Mouse (Mus musculus): ENCODE data around the gene Trhr2.

Trhr2 gene

GRCm38 (mm10) chr8:122354157-122354556, 6.4 kb downstream of the Trhr2 start:
- in situ Hi-C loops (cut with MboI) = no loop called here

DNA sequence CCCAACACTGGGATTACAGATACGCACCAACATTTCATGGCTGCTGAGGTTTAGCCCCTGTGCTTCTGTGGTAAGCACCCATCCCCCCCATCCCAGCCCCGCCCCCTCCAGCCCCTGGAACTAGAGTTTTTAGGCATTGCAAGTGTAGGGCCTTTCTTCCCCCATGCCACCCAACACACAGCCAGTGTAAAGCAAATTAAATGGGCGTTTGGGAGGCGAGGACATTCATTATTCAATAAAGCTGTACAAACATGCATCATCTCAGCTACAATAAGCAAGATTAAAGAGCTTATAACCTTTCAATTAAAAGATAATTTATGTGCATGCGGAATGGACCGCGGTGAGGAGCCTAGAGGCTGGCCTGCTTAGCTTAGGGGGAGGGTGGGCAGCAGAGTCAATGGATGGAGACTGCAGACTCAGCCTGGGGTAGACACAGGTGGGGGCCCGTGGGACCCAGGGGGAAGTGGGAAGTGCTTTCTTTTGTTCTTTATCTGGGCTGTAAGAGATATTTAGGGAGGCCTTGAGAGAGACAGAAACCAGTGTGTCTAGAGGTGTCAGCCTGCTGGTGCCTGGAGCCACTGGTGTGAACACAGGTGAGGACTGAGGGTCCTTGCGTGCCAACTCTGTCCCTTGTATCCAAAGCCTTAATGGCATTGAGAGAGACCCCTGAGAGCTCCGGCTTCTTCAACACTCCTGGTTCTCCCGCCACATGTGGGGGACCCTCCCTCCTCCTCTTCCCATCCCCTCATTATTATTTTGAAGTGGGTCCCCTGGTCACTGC, 10.0 kb downstream of the Trhr2 start:
- in situ Hi-C loops (cut with MboI) = no loop called here

GRCm38 (mm10) chr8:122349357-122350297, 10.9 kb downstream of the Trhr2 start:
- in situ Hi-C loops (cut with MboI) = no loop called here

DNA sequence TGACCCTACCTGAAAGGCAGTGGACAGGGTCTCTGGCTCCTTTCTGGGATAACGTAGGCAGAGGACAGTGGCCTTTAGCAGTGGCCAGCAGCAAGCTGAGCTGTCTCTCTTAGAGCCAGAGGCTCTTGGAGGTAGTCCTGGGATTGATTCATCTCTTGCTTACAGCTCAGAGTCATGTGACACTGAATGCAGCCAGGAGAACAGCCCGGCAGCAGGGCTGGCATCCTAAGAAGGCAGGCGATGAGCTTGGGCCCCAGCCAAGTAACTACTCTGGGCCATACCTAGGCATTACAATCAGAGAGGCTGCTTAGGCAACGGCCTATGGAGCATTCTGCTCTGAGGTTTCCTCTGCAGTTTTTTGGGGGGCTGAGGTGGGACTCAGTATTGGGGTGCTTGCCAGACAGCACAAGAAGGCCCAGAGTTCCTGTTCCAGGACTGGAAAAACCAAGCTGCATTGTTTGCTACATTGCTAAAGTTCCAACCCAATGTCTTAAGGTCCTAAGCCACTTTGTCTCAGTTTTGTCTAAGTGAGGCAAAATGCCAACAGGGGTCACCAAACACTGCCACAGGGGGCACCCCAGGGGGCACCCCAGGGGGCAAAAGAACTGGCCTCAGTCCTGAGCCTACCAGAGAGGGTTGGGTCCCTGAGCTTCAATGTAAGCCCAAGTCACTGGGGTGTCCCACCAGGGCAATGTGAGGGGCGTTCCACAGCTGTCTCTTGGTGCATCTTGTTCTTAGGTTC, 12.6 kb downstream of the Trhr2 start:
- in situ Hi-C loops (cut with MboI) = no loop called here

- in situ Hi-C loops (cut with MboI) = no loop called here
Measured at GRCm38 (mm10) chr8:122345181-122346095, 15.1 kb downstream of the Trhr2 start.

DNA sequence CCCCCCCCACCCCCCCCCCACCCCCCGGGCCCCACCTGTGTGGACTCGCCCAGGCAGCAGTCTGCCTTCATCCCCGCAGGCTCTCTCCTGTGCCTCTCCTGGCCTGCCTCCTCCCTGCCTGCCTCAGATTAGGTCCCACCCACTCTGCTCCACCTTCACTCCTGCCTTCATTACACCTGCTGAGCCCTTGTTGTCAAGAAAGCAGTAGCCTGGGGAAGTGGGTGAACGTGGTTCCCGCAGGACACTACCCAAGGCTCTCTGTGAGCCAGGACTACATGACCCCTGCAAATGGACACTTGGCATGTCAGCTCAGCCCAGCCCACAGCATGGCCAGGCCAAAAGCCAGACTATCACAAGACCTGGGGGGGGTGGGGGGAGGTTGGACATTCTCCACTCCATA, 16.3 kb downstream of the Trhr2 start:
- in situ Hi-C loops (cut with MboI) = no loop called here

GRCm38 (mm10) chr8:122343758-122344157, 16.8 kb downstream of the Trhr2 start:
- in situ Hi-C loops (cut with MboI) = no loop called here

DNA sequence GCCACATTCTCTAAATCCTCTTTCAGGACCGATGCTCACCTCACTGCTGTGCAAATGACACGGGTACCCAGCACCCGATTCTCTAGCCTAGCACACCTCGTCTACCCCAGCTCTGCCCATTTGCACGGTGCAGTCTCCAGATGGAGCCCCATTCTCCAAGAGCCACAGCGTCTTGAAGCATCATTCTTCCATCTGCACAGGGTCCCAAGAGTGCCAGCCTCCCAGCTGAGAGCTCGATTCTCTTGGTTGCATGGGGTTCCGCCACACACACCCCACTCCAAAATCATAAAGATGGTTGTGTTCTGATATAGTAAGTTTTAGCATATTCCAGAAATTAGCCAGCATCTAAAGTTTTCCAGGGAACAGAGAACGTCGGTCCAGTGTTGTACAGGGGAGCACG, 17.2 kb downstream of the Trhr2 start:
- in situ Hi-C loops (cut with MboI) = no loop called here

- in situ Hi-C loops (cut with MboI) = no loop called here
Measured at GRCm38 (mm10) chr8:122342806-122343209, 17.7 kb downstream of the Trhr2 start.

DNA sequence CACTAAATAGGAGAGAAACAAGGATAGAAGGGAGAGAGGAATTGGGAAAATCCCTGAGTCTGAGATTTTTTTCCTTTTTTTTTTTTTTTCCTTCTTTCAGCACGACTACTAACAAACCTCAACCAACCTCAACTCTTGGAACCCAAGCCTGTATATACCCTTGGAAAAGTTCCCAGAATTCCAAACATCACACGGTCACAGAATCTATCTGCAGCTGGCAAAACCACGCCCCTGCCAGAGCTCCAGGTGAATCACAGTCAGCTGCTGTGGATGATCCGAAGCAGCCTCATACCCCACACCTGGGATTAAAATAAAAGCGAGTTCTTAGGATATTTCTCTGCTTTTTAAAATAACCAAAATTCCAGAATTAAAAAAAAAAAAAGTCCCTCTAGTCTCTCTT, 18.2 kb downstream of the Trhr2 start:
- in situ Hi-C loops (cut with MboI) = no loop called here

DNA sequence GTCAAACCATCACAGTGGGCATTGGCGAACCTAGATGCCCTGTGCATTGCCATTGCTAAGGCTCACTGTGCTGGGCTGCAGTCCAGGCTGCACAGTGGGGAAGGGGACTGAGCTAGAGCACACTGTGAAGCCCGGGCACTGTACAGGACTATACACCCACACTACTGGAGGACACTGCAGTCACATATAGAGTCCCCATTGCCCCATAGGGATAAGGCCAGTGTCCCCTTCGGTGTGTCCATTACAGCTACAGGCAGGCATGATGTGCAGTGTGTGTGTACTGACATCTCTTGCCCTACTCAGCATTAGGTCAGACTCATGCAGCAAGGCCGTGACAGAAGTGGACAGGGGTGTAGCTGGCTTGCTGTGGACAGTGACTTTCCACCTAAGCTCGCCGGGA, 18.8 kb downstream of the Trhr2 start:
- in situ Hi-C loops (cut with MboI) = no loop called here

GRCm38 (mm10) chr8:122340761-122341160, 19.8 kb downstream of the Trhr2 start:
- in situ Hi-C loops (cut with MboI) = no loop called here

DNA sequence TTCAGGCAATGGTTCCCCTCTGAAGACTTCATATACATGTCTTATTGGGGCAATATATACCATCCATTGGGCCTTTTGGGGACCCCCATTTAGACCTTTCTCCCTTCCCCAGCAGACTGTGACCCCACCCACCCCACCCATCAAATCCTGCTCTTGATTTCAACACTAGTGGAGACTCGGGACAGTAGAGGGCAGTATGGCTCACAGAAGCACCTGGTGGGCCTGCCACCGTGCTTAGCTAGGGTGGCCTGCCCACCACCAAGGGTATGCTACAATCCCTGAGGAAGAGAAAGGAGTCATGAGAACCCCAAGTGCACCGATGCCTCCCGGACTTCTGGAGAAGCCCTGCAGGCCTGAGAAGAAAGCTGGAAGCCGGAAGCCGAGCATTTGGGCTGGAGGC, 21.7 kb downstream of the Trhr2 start:
- in situ Hi-C loops (cut with MboI) = no loop called here

DNA sequence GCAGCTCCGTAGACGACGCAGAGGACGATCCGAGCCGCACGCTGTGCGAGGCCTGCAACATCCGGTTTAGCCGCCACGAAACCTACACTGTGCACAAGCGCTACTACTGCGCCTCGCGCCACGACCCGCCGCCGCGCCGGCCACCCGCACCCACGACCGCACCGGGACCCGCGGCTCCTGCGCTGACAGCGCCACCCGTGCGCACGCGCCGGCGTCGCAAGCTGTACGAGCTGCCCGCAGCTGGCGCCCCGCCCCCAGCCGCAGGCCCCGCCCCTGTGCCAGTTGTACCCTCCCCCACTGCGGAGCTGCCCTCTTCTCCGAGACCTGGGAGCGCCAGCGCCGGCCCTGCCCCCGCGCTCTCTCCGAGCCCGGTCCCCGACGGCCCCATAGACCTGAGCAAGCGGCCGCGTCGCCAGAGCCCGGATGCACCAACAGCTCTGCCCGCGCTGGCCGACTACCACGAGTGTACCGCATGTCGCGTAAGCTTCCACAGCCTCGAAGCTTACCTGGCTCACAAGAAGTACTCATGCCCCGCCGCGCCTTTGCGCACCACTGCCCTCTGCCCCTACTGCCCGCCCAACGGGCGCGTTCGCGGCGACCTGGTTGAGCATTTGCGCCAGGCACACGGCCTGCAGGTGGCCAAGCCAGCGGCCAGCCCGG, 24.2 kb downstream of the Trhr2 start:
- in situ Hi-C loops (cut with MboI) = no loop called here

DNA sequence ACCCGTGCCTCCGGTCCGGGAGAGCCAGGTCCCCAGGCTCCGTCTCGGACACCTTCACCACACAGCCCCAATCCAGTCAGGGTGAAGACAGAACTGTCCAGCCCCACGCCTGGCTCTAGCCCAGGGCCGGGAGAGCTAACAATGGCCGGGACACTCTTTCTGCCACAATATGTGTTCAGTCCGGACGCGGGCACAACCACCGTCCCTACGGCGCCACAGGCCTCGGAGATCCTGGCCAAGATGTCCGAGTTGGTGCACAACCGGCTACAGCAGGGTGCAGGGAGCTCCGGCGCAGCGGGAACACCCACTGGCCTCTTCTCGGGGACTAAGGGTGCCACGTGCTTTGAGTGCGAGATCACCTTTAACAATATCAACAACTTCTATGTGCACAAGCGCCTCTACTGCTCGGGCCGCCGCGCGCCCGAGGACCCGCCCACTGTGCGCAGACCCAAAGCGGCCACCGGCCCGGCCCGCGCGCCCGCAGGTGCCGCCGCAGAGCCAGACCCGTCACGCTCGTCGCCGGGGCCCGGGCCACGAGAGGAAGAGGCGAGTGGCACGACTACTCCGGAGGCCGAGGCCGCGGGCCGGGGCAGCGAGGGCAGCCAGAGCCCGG, 24.8 kb downstream of the Trhr2 start:
- in situ Hi-C loops (cut with MboI) = no loop called here

GRCm38 (mm10) chr8:122334791-122335490, 25.6 kb downstream of the Trhr2 start:
- in situ Hi-C loops (cut with MboI) = no loop called here

GRCm38 (mm10) chr8:122333531-122333930, 27.0 kb downstream of the Trhr2 start:
- in situ Hi-C loops (cut with MboI) = no loop called here

DNA sequence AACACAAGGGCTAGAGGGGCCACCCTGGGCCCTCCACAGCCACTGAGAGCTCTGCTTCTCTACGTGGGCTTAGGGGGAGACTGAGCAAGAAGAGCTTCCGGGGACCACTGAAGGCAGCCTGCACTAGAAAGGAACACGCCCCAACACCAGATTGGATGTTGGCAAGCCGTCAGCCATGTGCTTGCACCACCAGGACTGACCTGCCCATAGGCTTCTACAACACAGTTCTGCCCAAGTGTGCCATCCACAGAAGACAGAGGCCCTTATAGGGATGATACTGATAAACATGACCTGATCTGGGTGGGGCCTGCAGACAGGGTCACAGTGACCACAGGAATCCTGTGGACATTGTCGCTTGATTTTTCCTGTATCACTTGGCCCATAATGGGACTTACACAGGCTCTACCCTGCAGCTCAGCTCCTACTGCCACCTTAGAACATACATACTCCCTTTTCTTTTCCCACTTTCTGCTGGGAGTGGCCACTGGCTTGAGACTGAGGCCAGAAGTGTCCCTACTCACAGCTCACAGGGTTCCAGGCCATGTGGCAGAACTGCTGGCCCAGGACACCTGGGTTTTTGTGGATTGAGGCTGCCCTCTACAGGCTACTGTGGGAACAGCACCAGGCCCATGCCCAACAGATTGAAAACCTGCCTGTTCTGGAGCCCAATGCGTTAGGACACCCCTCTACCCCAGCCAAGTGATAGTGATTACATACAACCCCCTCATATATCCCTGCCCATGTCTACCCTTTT, 27.6 kb downstream of the Trhr2 start:
- in situ Hi-C loops (cut with MboI) = no loop called here

- in situ Hi-C loops (cut with MboI) = no loop called here
Measured at GRCm38 (mm10) chr8:122331134-122331523, 29.4 kb downstream of the Trhr2 start.
